Mouse (Mus musculus) 3T3-L1 (cell line): ENCODE data around the gene Kit.

Experiments
- DNase-seq: peaks from one replicate; pipeline ENCODE4 v3.0.0-alpha.2; 2015; ENCODE audit warnings: low read depth, low spot score

Kit gene

DNA sequence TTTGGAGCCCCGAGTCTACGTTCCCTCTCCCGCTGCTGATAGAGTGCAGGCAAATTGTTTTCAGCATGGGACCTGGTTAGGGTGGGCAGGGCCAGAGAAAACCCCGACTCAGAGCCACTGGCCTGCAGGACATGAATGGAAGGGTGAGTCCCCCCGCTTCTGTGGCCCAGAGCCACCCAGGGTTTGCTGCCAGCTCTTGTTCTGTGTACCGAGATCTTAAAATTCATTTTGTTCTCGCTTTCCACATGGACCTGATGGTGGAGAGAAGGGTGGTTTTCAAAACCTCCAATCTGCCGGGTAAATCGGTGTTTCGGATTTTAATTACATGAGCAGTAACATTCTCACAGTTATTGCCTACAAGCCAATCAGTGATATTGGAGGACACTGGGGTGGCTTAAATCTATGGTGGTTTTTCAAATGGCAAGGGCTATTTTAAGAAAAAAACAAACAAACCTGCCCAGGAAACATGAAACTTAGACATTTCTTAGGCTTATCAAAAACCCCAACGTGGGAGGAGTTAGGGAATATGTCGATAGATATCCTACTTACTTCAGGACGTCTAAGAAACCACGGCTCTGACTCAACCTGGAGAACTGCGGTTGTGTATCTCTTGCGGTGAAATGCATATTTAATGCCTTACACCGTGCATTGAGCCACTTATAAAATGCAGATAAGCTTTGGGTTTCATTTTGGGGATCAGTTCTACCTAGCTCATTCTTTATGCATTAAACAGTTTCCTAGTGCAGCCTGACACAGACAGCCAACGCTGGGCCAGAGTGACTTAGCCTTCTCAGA lies 58.3 kb downstream of the Kit start:
- no peak for DNase-seq

DNA sequence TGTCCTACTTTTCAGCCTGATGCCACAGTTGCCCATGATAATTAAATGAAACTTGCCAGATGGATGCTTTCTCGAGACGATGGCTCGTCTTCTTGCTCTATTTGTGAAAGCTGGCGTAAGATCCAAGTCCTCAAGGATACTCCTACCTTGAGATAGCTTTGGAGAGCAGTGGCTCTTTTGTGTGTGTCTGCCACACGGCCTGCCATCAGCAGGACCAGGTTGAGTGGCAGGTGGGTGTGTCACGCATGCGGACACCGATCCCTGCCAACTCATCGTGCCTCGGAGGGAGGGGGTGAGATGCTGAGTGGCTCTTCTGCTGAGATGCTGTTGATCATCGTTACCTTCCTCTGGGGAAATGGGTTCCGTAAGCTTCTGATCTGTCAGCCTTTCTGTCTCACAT lies 60.7 kb downstream of the Kit start:
- DNase-seq, result no peak

DNA sequence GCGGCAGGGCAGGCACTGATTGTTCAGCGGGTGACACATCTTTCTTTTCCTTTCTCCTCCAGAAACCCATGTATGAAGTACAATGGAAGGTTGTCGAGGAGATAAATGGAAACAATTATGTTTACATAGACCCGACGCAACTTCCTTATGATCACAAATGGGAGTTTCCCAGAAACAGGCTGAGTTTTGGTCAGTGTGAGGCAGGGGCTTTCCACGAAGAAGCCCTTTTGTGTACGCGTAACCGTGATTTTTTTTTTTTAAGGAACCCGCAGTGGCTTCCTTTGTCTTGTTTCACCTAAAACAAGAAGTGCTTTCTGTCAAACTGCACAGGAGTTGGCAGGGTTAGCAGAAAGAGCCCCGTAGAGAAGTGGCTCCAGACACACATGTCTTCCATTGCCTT lies 65.9 kb downstream of the Kit start:
- DNase-seq, result no peak

DNA sequence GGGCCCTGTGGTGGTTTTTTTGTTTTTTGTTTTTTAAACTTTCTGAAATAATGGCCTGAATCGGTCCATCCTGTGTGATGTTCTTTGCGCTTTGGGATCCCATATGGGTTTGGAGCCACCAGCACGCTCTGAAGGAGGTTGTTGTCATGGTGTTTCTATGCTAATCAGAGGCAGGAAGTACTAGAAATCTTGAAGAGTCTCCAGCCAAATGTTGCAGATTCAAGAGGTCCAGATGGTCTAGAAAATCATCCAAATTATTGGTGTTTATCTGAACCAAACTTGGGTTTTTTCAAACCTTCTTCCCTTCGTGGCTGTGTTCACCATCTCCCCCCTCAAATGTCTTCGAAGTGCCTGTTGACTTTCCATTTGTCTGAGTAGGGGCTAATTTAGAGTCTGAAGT lies 72.3 kb downstream of the Kit start:
- no peak for DNase-seq

DNA sequence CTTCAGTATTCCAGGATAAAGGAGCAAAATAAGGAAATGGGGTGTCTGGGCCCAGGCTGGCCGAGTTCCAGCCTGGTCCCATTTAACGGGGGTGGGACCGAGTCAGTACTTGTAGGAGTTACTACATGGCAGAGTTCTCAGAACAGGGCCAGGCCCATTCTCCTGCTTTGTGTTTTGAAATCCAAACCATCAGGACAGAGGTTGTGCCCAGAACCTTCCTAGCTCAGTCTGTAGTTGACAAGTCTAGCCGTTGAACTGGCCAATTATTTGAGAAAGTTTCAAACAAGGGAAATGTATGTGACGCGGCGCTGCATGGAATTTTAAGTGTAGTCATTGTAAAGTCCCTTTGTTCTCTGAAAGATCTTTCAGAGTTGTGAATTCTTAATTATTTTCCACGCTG lies 75.8 kb downstream of the Kit start:
- DNase-seq, result no peak

DNA sequence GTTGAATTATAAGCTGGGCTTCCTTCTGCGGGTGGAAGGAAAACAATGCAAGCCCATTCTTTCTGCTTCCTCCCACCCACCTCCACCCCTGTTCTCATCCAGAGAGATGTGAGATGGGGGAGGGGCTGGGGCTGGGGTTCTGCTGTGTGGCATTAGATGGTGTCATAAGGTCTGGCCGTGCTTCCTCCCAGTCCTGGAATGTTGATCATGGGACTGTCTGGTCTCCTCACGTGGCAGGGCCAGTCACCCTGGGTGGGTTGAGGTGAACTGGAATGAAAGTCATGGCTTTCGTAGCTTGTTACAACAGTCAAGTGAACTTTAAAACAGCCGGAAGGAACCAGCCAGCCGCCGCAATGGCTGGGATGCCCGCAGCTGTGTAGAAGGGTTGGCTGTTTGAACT lies 78.7 kb downstream of the Kit start:
- no peak for DNase-seq

DNA sequence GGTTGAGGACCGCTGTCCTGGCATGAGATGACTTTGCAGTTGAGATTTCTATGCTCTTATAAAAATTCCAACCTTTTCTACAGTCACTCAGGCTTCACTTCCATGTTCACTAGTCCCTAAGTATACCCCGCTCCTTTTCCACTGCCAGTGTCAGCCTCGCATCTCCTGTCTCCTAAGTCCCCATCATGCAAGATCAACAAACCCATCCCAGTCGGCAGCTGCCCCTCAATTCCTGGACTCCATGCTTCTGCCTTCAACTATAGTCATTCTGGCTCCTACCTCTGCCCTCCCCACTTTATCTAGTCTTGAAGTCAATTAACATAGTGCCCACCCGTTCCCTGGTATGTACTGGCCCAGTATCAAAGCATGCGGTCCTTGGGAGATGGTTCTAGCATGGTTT lies 83.9 kb downstream of the Kit start:
- DNase-seq, result no peak

DNA sequence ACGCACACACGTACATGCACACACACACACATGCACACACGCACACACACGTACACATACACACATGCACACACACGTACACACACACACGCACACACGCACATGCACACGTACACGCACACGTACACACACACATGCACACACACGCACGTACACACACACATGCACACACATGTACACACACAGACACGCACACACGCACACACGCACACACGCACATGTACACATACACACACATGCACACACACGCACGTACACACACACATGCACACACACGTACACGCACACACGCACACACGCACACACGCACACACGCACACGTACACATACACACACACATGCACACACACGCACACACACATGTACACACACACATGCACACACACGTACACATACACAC lies 85.6 kb downstream of the Kit start:
- no peak for DNase-seq

DNA sequence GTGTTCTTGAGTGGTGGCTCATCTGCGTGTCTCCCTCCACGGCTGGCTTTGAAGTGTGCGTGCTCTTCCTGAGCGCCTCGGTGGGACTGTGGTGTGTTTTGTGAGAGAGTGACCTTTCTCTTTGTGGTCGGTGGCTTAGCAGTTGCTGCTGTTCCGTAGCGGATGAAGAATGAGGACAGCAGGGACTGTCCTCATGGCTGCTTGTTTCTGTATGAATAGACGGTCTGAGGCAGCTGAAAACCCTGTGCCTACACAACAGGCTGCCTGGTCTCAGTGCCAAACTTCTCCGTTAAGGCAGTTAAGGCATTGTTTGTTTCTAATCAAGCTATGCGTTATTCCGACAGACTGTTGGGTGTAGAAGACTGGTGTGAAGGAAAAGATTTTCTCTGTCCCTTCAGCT lies 87.8 kb downstream of the Kit start:
- no peak for DNase-seq

DNA sequence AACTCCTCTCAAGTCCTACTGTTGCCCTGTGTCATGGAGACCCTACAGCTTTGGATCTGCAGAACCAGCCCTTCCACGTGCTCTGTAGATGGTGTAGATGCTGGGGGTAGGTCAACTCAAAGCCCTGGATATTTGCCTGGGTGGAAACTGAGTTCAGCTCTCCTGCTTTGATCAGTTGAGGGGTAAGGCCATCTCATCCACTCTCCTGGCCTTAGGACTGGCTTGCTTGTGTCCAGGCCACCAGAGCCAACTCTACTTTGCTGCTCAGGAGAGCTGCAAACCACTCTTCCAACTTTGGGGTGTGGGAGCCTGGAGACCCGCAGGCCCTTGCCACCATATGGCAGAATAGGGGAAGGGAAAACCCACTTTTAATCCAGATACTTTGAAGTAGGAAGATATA lies 89.1 kb downstream of the Kit start:
- DNase-seq, result no peak

DNA sequence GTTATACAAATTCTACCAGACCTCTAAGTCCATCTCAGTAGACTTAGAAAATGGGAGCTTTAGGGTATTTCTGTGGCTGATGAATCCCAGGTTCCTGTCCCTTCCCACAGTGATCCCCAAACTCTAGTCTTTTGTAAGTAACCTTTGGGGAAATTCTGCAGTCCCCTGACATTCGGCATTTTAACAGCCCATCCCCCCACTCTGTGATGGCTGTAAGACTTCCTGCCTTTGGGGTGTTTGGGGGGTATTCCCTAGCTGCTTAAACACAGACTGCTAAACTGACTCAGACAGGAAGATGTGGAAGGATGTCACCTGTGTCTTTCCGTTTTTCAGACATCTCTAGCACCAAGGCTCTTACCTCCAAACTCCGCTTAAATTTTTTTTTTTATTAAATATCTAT lies 92.4 kb downstream of the Kit start:
- no peak for DNase-seq

DNA sequence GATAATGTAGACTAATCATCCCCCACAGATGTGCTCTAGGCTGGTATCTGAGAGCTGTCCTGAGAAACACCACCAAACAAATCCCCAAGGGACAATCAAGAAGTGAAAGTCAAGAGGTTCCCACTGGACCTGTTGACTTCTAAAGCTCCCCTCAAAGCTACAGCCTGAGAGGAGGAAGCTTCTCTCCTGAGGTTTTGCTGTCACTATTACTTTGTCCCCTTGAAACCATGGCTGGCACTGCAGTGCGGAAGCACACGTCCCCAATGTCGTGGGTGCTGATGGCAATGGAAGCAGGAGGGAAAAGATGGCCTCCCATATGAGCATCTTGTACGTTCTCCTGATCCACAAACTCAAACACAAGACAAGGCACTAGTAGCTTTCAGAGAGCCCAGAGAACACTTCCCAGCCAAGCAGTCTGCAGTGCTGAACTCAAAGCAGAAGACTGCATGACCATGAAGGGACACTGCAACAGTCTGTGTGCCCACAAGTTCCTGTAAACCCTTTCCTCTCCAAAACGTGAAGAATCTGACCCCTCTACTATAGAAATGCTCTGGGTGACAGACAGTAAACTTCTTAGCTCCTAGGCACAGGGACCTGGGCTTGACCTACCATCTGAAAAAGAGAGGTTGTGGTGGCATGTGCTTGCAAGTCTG lies 96.5 kb downstream of the Kit start:
- no peak for DNase-seq

DNA sequence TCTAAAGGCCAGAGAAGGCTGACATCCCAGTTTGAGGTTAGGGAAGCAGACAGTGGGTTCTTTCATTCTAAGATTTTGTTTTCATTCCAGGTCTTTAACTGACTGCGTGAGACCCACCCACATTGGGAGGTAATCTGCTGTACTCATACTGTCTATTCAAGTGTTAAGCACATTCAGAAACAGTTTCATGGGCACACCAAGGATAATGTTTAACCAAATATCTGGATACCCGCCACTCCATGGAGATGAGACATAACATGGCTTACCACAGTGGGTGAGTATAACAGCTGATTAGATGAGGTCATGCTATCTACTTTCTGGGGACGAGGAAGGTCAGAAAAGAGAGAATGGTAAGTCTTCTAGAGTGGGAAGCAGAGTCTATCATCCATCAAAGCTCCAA lies 101.3 kb downstream of the Kit start:
- DNase-seq, result no peak

DNA sequence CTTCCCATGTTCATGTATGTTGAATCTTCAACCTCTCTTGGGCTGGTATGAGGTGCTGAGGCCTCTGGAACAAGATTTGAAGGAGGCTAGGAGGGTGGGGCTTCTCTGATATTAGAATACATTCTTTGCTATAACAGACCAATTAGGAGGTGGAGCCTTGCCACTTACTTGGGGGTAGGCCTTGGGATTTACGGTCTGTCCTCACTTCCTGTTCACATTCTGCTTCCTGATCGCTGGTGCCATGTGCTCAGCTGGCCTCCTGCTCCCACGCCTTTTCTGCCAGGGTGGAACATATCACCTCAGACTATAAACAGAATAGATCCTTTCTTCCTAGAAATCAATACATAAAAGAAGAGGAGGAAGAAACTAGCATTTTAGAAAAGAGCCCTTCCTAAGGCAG lies 105.2 kb downstream of the Kit start:
- no peak for DNase-seq

DNA sequence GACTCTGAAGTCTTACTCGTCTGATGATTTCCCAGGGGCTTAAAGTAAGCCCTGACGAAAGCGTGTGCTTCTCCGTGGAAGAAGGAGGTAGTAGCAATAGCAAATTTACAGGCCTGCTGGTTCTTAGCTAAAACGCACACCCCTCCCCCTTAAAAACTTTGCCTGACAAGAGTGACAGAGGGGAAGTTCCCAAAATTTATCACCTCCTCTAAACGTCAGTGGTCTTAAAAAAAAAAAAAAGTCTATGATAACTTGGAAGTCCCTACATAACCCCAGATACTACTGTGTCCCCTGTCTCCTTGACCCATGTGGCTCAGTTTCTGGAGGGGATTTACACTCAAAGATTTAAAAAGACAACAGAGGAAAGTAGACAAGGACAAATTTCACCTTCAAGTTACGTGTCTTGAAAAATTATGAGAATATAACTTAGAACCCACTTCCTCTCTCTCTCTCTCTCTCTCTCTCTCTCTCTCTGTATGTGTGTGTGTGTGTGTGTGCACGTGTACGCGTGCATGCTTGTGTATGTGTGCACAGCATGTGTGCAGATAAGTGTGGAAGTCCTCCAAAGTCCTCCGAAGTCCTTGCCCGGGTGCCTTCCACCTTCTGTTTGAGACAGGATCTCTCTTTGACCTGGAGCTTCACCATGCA lies 120.6 kb downstream of the Kit start:
- no peak for DNase-seq

DNA sequence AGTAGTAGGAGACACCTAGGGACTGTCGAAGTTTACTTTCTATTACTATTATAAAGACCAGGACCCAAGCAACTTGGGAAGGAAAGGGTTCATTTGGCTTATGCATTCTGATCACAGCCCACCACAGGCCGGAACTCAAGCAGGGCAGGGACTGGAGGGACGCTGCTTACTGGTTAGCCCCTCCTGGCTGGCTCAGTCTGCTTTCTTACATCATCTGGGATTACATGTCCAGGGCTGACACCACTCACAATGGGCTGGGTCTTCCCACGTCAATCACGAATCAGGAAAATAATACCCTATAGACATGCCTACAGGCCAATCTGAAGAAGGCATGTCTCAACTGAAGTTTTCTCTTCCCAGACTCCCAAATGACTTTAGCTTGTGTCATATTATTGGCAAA lies 122.2 kb downstream of the Kit start:
- no peak for DNase-seq

DNA sequence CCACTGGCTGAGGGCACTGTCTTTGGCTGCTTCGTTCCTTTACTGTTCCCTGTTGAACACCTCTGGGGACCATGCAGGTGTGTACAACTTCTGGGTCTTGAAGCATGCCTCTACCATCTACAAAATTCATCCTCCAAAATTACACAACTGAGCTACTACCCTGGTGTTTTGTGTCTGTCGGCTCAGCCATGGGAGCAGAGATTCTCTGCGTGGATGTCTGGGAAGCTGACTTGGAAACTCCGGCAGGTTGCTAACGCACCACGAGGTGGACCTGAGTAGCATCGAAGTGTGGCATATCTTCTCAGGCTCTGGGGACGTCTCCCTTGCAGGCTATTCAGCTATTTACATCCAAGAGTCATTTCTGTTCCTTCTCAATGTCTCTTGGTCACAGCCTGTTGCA lies 123.8 kb downstream of the Kit start:
- DNase-seq, result no peak

DNA sequence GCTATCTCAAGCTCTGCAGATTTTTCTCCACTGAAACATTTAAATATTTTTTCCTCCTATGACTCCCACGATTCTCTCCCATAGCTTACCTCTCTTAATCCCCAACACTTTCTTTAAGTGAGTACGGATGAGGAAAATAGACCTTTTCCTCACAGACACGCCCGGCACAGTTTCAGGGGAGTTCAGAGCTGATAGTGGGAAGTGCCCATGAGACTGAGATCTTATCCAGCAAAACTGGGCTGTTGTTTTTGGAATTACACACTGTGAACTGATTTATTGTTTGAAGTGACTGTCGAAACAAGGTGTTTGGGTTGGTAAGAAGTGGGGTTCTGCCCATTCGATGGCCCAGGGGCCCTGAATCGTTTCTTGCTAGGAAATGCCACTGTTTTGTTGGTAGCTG lies 124.4 kb downstream of the Kit start:
- no peak for DNase-seq

DNA sequence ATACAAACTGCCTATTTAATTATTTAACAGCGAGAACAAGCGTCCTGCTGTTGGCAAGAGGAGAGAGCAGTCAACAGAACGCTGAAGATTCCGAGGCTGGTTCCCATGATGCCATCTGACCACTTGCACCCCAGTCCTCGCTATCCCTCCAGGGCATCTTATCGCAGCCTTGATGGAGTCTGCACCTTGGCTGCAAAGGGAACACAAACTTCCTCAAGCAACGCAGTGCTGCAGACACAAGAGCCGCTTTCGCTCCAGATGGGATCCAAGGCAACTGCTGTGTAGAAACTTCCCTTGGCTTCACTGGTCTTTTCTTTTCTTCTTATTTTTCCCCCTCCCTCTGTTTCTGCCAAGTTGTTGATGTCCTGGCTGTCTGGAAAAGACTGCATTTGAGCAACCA lies 124.8 kb downstream of the Kit start:
- no peak for DNase-seq

DNA sequence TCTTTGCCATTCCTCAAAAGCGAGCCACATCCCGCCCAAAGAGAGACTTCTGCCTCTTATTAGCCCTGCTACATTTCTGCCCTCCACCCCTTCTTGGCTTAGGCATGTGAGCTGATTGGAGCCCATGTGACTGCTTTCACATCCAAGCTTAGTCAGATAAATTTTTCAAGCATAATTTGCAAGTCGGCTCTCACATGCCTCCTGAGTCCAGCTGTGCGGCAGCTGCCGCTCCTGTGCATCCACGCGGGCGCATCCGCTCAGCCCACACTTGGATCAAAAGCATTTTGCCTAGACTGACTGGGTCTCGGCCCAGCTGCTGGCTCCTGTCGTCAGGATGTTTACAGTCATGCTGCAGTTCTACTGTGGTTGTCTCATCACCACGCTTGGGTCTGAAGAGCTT lies 126.9 kb downstream of the Kit start:
- DNase-seq, result no peak

DNA sequence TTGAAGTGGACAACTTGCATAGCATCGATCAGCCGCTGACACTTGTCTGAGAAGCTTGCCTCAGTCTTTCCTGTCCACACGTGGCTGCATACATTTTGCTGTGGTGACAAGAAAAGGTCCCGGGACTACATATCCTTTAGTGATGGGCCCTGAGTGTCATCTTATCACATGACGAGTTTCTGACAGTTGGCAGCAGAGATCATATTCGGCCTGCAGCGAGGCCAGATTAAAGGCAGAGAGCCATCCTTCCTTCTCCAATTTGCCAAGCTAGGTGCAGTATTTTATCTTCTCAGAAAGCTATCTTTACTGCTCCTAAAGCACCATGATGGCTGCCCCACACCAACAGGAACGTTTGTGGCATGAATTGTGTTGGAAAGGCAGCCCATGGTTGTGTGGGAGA lies 127.4 kb downstream of the Kit start:
- no peak for DNase-seq

DNA sequence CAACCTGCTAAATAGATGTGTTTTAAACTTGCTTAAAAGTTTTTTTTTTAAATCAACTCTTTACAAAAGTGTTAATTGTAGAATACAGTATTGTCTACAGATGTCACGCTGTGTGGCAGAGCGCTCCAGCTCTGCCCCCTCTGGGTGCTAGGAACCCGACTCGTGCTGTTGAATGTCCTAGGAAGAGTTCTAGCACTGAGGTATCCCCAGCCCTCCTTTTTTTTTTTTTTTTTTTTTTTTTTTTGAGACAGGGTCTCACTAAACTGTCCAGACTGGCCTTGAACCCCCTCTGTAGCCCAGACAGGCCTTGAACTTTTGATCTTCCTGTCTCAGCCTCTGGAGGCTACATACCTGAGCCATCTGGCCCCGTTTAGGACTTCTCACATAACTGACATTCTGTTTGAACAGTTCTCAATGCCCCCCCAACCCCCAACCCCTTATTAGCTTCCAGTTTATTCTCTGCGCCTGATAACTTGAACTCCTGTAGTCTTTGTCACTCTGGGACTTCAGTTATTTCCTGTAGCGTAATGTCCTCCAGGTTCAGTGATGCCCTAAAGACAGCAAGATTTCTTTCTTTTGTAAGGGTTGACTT lies 130.0 kb downstream of the Kit start:
- no peak for DNase-seq

DNA sequence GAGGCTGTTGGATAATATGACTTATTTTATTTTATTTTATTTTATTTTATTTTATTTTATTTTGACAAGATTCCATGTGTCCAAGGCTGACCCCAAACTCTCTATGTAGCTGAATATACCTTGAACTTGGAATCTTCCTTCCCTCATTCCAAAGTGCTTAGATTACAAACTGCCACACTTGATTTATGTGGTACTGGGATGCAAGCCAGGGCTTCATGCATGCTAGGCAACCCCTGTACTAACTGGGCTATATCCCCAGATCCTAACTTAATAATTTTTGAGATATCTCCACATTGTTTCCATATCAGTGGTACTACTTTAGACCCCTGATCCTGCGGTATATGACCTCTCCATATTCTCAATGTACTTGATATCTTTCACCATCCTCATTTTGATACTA lies 130.7 kb downstream of the Kit start:
- no peak for DNase-seq
